Mouse (Mus musculus): ENCODE data around the gene Clic6. TPM values are rescaled to one million over a fixed set of nuclear protein-coding genes. Genes with fewer than 3 reads are reported as not detected.

The Clic6 gene
- polyA plus RNA-seq, 1 experiment = 3.6 TPM

GRCm38 (mm10) chr16:92566146-92566545 lies 80.6 kb downstream of the Clic6 start:
- Histone ChIP-seq H3K27me3 (replicated peaks; ENCODE audit: control insufficient read depth, insufficient read depth, low read length) (no peaks in the 10 kb centered on the region), H3K27ac (ENCODE audit: insufficient read depth, low read depth, low read length) (no peak overlapping the region), H3K36me3 (ENCODE audit: control insufficient read depth, insufficient read depth, low read length) (no peaks in the 10 kb centered on the region), H3K4me1 (ENCODE audit: control insufficient read depth, insufficient read depth, low read length) (no peaks in the 10 kb centered on the region), H3K4me3 (ENCODE audit: insufficient read depth, low read depth, low read length) (no peak overlapping the region)
- DNase-seq = no peak
- no peak for TF ChIP-seq CTCF (conservative IDR thresholded peaks at IDR 0.05; ENCODE audit: insufficient read depth, insufficient read length, low read depth, low read length)
- no peak for TF ChIP-seq POLR2A (IDR thresholded peaks at IDR 0.05; ENCODE audit: low read depth, low read length)
- WGBS = 31% methylated on average over 5 of the region's 5 CpGs

- H3K36me3 ChIP-seq (ENCODE audit: control insufficient read depth, insufficient read depth, low read length) = no peaks in the 10 kb centered on the region
- no peak for TF ChIP-seq CTCF (conservative IDR thresholded peaks at IDR 0.05; ENCODE audit: insufficient read depth, insufficient read length, low read depth, low read length)
- no peak for TF ChIP-seq POLR2A (IDR thresholded peaks at IDR 0.05; ENCODE audit: low read depth, low read length)
- 94% methylated on average over 11 of the region's 11 CpGs for WGBS
- no peak overlapping the region for H3K4me3 ChIP-seq (ENCODE audit: insufficient read depth, low read depth, low read length)
- no peak overlapping the region for H3K27ac ChIP-seq (ENCODE audit: insufficient read depth, low read depth, low read length)
- H3K27me3 ChIP-seq (replicated peaks; ENCODE audit: control insufficient read depth, insufficient read depth, low read length) = no peaks in the 10 kb centered on the region
- no peaks in the 10 kb centered on the region for H3K4me1 ChIP-seq (ENCODE audit: control insufficient read depth, insufficient read depth, low read length)
- DNase-seq = no peak
Observed at GRCm38 (mm10) chr16:92571246-92571645, 85.7 kb downstream of the Clic6 start.

GRCm38 (mm10) chr16:92573193-92573592 lies 87.7 kb downstream of the Clic6 start:
- TF ChIP-seq POLR2A (IDR thresholded peaks at IDR 0.05; ENCODE audit: low read depth, low read length) (no peak), CTCF (conservative IDR thresholded peaks at IDR 0.05; ENCODE audit: insufficient read depth, insufficient read length, low read depth, low read length) (no peak)
- Histone ChIP-seq H3K4me3 (ENCODE audit: insufficient read depth, low read depth, low read length) (no peak overlapping the region), H3K4me1 (ENCODE audit: control insufficient read depth, insufficient read depth, low read length) (no peaks in the 10 kb centered on the region), H3K36me3 (ENCODE audit: control insufficient read depth, insufficient read depth, low read length) (no peaks in the 10 kb centered on the region), H3K27me3 (replicated peaks; ENCODE audit: control insufficient read depth, insufficient read depth, low read length) (no peaks in the 10 kb centered on the region), H3K27ac (ENCODE audit: insufficient read depth, low read depth, low read length) (no peak overlapping the region)
- WGBS = 74% methylated on average over 4 of the region's 4 CpGs
- DNase-seq = no peak

- WGBS = 69% methylated on average over 10 of the region's 10 CpGs
- no peaks in the 10 kb centered on the region for H3K4me1 ChIP-seq (ENCODE audit: control insufficient read depth, insufficient read depth, low read length)
- TF ChIP-seq POLR2A (IDR thresholded peaks at IDR 0.05; ENCODE audit: low read depth, low read length) (no peak), CTCF (conservative IDR thresholded peaks at IDR 0.05; ENCODE audit: insufficient read depth, insufficient read length, low read depth, low read length) (no peak)
- no peak overlapping the region for H3K27ac ChIP-seq (ENCODE audit: insufficient read depth, low read depth, low read length)
- no peaks in the 10 kb centered on the region for H3K27me3 ChIP-seq (replicated peaks; ENCODE audit: control insufficient read depth, insufficient read depth, low read length)
- no peak for DNase-seq
- H3K36me3 ChIP-seq (ENCODE audit: control insufficient read depth, insufficient read depth, low read length) = no peaks in the 10 kb centered on the region
- H3K4me3 ChIP-seq (ENCODE audit: insufficient read depth, low read depth, low read length) = no peak overlapping the region
Observed at GRCm38 (mm10) chr16:92575792-92576191, 90.3 kb downstream of the Clic6 start.

GRCm38 (mm10) chr16:92577381-92577780 lies 91.8 kb downstream of the Clic6 start:
- no peak overlapping the region for H3K4me3 ChIP-seq (ENCODE audit: insufficient read depth, low read depth, low read length)
- H3K27ac ChIP-seq (ENCODE audit: insufficient read depth, low read depth, low read length) = no peak overlapping the region
- TF ChIP-seq POLR2A (IDR thresholded peaks at IDR 0.05; ENCODE audit: low read depth, low read length) (no peak), CTCF (conservative IDR thresholded peaks at IDR 0.05; ENCODE audit: insufficient read depth, insufficient read length, low read depth, low read length) (no peak)
- no peaks in the 10 kb centered on the region for H3K27me3 ChIP-seq (replicated peaks; ENCODE audit: control insufficient read depth, insufficient read depth, low read length)
- DNase-seq = no peak
- H3K36me3 ChIP-seq (ENCODE audit: control insufficient read depth, insufficient read depth, low read length) = no peaks in the 10 kb centered on the region
- no peaks in the 10 kb centered on the region for H3K4me1 ChIP-seq (ENCODE audit: control insufficient read depth, insufficient read depth, low read length)
- 81% methylated on average over 9 of the region's 9 CpGs for WGBS

- Histone ChIP-seq H3K27ac (ENCODE audit: insufficient read depth, low read depth, low read length) (no peak overlapping the region), H3K4me3 (ENCODE audit: insufficient read depth, low read depth, low read length) (no peak overlapping the region), H3K36me3 (ENCODE audit: control insufficient read depth, insufficient read depth, low read length) (no peaks in the 10 kb centered on the region), H3K4me1 (ENCODE audit: control insufficient read depth, insufficient read depth, low read length) (no peaks in the 10 kb centered on the region), H3K27me3 (replicated peaks; ENCODE audit: control insufficient read depth, insufficient read depth, low read length) (no peaks in the 10 kb centered on the region)
- DNase-seq = no peak
- no peak for TF ChIP-seq CTCF (conservative IDR thresholded peaks at IDR 0.05; ENCODE audit: insufficient read depth, insufficient read length, low read depth, low read length)
- no peak for TF ChIP-seq POLR2A (IDR thresholded peaks at IDR 0.05; ENCODE audit: low read depth, low read length)
- 80% methylated on average over 7 of the region's 7 CpGs for WGBS
Observed at GRCm38 (mm10) chr16:92578915-92579653, 93.5 kb downstream of the Clic6 start.

GRCm38 (mm10) chr16:92580981-92581380 lies 95.4 kb downstream of the Clic6 start:
- Histone ChIP-seq H3K4me3 (ENCODE audit: insufficient read depth, low read depth, low read length) (no peak overlapping the region), H3K27me3 (replicated peaks; ENCODE audit: control insufficient read depth, insufficient read depth, low read length) (no peaks in the 10 kb centered on the region), H3K27ac (ENCODE audit: insufficient read depth, low read depth, low read length) (no peak overlapping the region), H3K4me1 (ENCODE audit: control insufficient read depth, insufficient read depth, low read length) (no peaks in the 10 kb centered on the region), H3K36me3 (ENCODE audit: control insufficient read depth, insufficient read depth, low read length) (no peaks in the 10 kb centered on the region)
- WGBS = 77% methylated on average over 10 of the region's 10 CpGs
- TF ChIP-seq CTCF (conservative IDR thresholded peaks at IDR 0.05; ENCODE audit: insufficient read depth, insufficient read length, low read depth, low read length) (no peak), POLR2A (IDR thresholded peaks at IDR 0.05; ENCODE audit: low read depth, low read length) (no peak)
- no peak for DNase-seq
